Mouse (Mus musculus) colon, adult 2 months (tissue): ENCODE data around the gene Piwil4. TPM values are rescaled to one million over a fixed set of nuclear protein-coding genes. Genes with fewer than 3 reads are reported as not detected.

Source experiments
- polyA plus RNA-seq: library from polyadenylated mRNA; depleted of rRNA; stranded (reverse); fragments of >200 nt; gene quantifications from 2 replicates; pipeline ENCODE4 v1.2.3, GENCODE M21; 2012; rRNA removed

The Piwil4 gene
- polyA plus RNA-seq = 4.6 and 4.9 TPM in 2 replicates

GRCm38 (mm10) chr9:14740151-14740924 is at the start of gene Piwil4:
TSS of gene Piwil4 (minus strand) at chr9:14740733.

GRCm38 (mm10) chr9:14784039-14785002 is 43.8 kb upstream of the Piwil4 start, which contains the start of the genes Mre11a and Ankrd49:
TSS of gene Mre11a (plus strand) at chr9:14784654.
TSS of gene Ankrd49 (minus strand) at chr9:14784856.

GRCm38 (mm10) chr9:14770803-14771471 is 30.4 kb upstream of the Piwil4 start, which contains the start of gene 1700012B09Rik:
TSS of gene 1700012B09Rik (minus strand) at chr9:14771030.

GRCm38 (mm10) chr9:14752001-14752522 is 11.5 kb upstream of the Piwil4 start, which contains the start of gene Fut4:
TSS of gene Fut4 (minus strand) at chr9:14752393.

Other genes with a start within 250 kb of the Piwil4 start
- 0.07 and 0.13 TPM in 2 replicates for gene Kdm4d, start 240.3 kb downstream of the Piwil4 start, polyA plus RNA-seq
- gene Cwc15, start 240.1 kb downstream of the Piwil4 start, polyA plus RNA-seq = 4.0 and 8.0 TPM in 2 replicates
- 13.2 and 14.4 TPM in 2 replicates for gene Amotl1, start 95.7 kb downstream of the Piwil4 start, polyA plus RNA-seq
- 66.1 and 74.8 TPM in 2 replicates for gene Fut4, start 11.7 kb upstream of the Piwil4 start, polyA plus RNA-seq
- gene 1700012B09Rik, start 30.3 kb upstream of the Piwil4 start, polyA plus RNA-seq = not detected in 2 replicates
- 1.8 and 2.6 TPM in 2 replicates for gene Mre11a, start 43.9 kb upstream of the Piwil4 start, polyA plus RNA-seq
- 3.8 and 4.5 TPM in 2 replicates for gene Ankrd49, start 44.1 kb upstream of the Piwil4 start, polyA plus RNA-seq
- 0.58 and 1.1 TPM in 2 replicates for gene Gpr83, start 119.5 kb upstream of the Piwil4 start, polyA plus RNA-seq
- 0.95 TPM in 2 replicates for gene Izumo1r, start 163.2 kb upstream of the Piwil4 start, polyA plus RNA-seq